Mouse (Mus musculus): Measurements from ENCODE around the gene Lrrfip2. TPM values are rescaled to one million over a fixed set of nuclear protein-coding genes. Genes with fewer than 3 reads are reported as not detected.

The Lrrfip2 gene
- total and polyA plus RNA-seq, 2 experiments from 2014 or later, result 73.9 to 86.6 TPM

DNA sequence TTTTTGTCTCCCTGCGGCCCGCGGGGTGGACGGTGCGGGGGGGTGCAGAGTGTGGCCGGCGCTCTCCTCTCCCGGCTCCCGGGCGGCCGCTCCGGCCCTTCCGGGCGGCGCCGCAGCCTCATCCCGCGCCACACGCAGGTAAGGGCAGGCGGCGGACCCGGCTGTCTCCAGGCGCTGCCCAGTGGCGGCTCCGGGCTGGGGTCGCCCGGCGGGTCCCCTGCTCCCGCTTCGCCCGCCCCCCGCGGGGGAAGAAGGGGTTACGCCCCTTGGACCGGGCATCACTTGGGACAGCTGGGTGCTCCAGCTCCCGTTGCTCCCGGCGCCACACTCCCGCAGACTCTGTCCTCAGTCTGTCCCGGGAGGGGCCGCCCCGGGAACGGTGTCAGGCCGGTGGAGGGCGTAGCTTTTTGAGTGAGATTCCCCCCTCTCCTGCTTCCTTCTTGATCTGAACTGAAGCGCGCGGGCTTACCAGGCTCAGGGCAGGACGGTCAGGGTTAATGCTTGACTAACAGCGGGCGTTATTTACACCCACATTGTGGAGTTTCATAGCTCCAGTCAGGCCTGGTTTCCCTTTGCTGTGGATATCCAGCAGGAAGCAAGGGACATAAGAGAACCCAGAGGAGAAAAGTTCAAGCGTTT, 979 bp downstream of the Lrrfip2 start:
- no peaks in the 10 kb centered on the region for H3K36me3 ChIP-seq (replicated peaks; ENCODE audit: control insufficient read depth, insufficient read depth, low read length)
- peak overlapping the region; percentile 95 for H3K27ac ChIP-seq (ENCODE audit: low read depth)
- H3K9me3 ChIP-seq (replicated peaks; ENCODE audit: control insufficient read depth, low read length), result no peaks in the 10 kb centered on the region
- under 1% methylated on average over 33 of the region's 52 CpGs for WGBS
- H3K4me1 ChIP-seq (ENCODE audit: control insufficient read depth, insufficient read depth), result peaks cover 44% of the 10 kb centered on the region
- TF ChIP-seq EP300 (IDR thresholded peaks at IDR 0.05; ENCODE audit: low read depth), result no peak
- no peak for TF ChIP-seq CTCF (IDR thresholded peaks at IDR 0.05; ENCODE audit: low read depth)
- H3K4me3 ChIP-seq (ENCODE audit: low read depth, low read length), result peak overlapping the region; percentile 80
- DNase-seq (ENCODE audit: low spot score) (peak; percentile 57), ATAC-seq (ENCODE audit: insufficient read depth, low read depth) (peak; percentile 50)
- H3K27me3 ChIP-seq (ENCODE audit: control insufficient read depth, insufficient read depth, low read length), result no peaks in the 10 kb centered on the region
- peak overlapping the region; percentile 92 for H3K9ac ChIP-seq (replicated peaks; ENCODE audit: low read depth, low read length)
- peak overlapping the region; percentile 89 for H3K4me2 ChIP-seq (ENCODE audit: low read depth, low read length)

DNA sequence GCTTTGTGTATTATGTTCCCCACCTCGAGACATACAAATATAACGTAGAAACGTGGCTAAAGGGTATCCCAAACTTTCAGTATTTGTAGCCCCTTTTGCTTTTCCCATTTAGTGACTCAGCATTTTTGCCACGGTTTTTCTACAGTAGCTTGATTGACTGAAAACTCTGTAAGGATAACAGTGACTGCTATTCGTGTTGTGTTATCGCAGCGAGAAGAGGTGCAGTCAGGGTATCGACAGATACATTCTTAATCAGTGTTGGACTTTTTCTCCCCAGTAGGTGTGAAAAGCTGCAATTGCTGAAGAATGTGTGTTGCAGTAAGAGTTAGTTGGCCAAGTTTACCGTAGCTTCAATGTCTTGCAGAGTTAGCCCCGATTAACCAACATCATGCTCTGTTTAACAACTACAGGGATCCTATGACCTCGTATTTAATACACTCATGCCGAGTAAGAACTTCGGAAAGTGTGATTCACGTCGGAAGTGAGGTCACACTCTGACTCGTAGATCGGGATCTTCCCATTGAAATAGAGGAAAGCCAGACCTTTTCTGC, 1.6 kb downstream of the Lrrfip2 start:
- H3K27me3 ChIP-seq (ENCODE audit: control insufficient read depth, insufficient read depth, low read length), result no peaks in the 10 kb centered on the region
- no peaks in the 10 kb centered on the region for H3K36me3 ChIP-seq (replicated peaks; ENCODE audit: control insufficient read depth, insufficient read depth, low read length)
- H3K9ac ChIP-seq (replicated peaks; ENCODE audit: low read depth, low read length), result peak overlapping the region; percentile 92
- peak overlapping the region; percentile 89 for H3K4me2 ChIP-seq (ENCODE audit: low read depth, low read length)
- H3K4me3 ChIP-seq (ENCODE audit: low read depth, low read length), result peak overlapping the region; percentile 80
- TF ChIP-seq EP300 (IDR thresholded peaks at IDR 0.05; ENCODE audit: low read depth) (no peak), CTCF (IDR thresholded peaks at IDR 0.05; ENCODE audit: low read depth) (no peak)
- ATAC-seq (ENCODE audit: insufficient read depth, low read depth) (peak; percentile 10; the same call in 1 of the 2 replicates), DNase-seq (ENCODE audit: low spot score) (peak; percentile 68)
- peaks cover 50% of the 10 kb centered on the region for H3K4me1 ChIP-seq (ENCODE audit: control insufficient read depth, insufficient read depth)
- 1% methylated on average over 17 of the region's 17 CpGs for WGBS
- H3K9me3 ChIP-seq (replicated peaks; ENCODE audit: control insufficient read depth, low read length), result no peaks in the 10 kb centered on the region
- peak overlapping the region; percentile 95 for H3K27ac ChIP-seq (ENCODE audit: low read depth)

DNA sequence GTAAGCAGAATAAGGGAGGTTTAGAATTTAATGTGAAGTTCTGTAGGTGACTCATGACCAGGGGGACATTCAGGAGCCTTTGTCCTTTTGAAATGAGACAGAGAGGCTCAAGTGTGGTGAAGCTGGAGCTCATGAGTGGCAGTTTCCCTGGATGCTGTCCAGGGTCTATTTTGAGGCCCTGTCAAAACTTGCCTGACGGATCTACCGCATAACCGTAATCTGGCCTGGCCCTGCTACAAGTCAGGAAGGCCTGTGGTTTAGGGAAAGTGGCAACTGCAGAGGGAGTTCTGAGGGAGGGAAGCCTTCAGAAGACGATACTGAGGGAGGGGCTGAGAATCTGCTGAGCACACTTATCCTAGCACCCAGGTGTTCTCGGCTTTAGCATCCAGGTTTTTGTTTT, 5.1 kb downstream of the Lrrfip2 start:
- H3K9me3 ChIP-seq (replicated peaks; ENCODE audit: control insufficient read depth, low read length), result no peaks in the 10 kb centered on the region
- H3K27ac ChIP-seq (ENCODE audit: low read depth), result peak overlapping the region; percentile 89
- no peak overlapping the region for H3K4me3 ChIP-seq (ENCODE audit: low read depth, low read length)
- H3K36me3 ChIP-seq (replicated peaks; ENCODE audit: control insufficient read depth, insufficient read depth, low read length), result no peaks in the 10 kb centered on the region
- H3K4me2 ChIP-seq (ENCODE audit: low read depth, low read length), result peak overlapping the region; percentile 20; the same call in 1 of the 2 replicates
- 17% methylated on average over 5 of the region's 5 CpGs for WGBS
- TF ChIP-seq CTCF (IDR thresholded peaks at IDR 0.05; ENCODE audit: low read depth) (no peak), EP300 (IDR thresholded peaks at IDR 0.05; ENCODE audit: low read depth) (0 out of 2 replicates have a peak, but pooled peaks have one; percentile 48)
- peak overlapping the region; percentile 35; the same call in 1 of the 2 replicates for H3K9ac ChIP-seq (replicated peaks; ENCODE audit: low read depth, low read length)
- ATAC-seq (ENCODE audit: insufficient read depth, low read depth), result peak; percentile 72
- DNase-seq (ENCODE audit: low spot score), result peak; percentile 89
- H3K27me3 ChIP-seq (ENCODE audit: control insufficient read depth, insufficient read depth, low read length), result no peaks in the 10 kb centered on the region
- H3K4me1 ChIP-seq (ENCODE audit: control insufficient read depth, insufficient read depth), result peaks cover 66% of the 10 kb centered on the region

DNA sequence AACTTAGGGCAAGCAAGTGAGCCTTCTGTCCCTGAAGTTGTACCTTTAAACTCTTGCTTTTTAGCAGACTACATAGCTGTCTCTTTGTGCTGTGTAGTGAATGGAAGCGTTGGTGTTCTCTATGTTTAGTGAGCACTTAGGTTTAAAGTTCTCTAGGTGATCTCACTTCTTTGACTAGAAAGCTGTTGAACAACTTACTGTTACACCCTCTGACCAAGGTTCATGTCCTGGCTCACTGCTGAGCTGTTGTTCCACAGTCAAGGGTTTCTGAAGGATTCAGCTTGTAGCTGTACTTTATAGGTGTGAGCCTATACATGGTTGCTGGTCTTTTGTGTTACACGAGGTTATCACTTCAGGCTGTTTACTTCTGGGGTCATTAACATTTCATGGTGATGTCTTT, 5.9 kb downstream of the Lrrfip2 start:
- no peak for DNase-seq (ENCODE audit: low spot score)
- H3K36me3 ChIP-seq (replicated peaks; ENCODE audit: control insufficient read depth, insufficient read depth, low read length), result no peaks in the 10 kb centered on the region
- ATAC-seq (ENCODE audit: insufficient read depth, low read depth), result no peak
- H3K4me3 ChIP-seq (ENCODE audit: low read depth, low read length), result no peak overlapping the region
- no peaks in the 10 kb centered on the region for H3K27me3 ChIP-seq (ENCODE audit: control insufficient read depth, insufficient read depth, low read length)
- H3K9ac ChIP-seq (replicated peaks; ENCODE audit: low read depth, low read length), result 0 out of 2 replicates have a peak overlapping the region, but pooled peaks have one; percentile 35
- no peaks in the 10 kb centered on the region for H3K9me3 ChIP-seq (replicated peaks; ENCODE audit: control insufficient read depth, low read length)
- TF ChIP-seq CTCF (IDR thresholded peaks at IDR 0.05; ENCODE audit: low read depth) (no peak), EP300 (IDR thresholded peaks at IDR 0.05; ENCODE audit: low read depth) (no peak)
- peak overlapping the region; percentile 89 for H3K27ac ChIP-seq (ENCODE audit: low read depth)
- peaks cover 69% of the 10 kb centered on the region for H3K4me1 ChIP-seq (ENCODE audit: control insufficient read depth, insufficient read depth)
- WGBS, result 38% methylated on average over 2 of the region's 2 CpGs
- H3K4me2 ChIP-seq (ENCODE audit: low read depth, low read length), result peak overlapping the region; percentile 20; the same call in 1 of the 2 replicates

DNA sequence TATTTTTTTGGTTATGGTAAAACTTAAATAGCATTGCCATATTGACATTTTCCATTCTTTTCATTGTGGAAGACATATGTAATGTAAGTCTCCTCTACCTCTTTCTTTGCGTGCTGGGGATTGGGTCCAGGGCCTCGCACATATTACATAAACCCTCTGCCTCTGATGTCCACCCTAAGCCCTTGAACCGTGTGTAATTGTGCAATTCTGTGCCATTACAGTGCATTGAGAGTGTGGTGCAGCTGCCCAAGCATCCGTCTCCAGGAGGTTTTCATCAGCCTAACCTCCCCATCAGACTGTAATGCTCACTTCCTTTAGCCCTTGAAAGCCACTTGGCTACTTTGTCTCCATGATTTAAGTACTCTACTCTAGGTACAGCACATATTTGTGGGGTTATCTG, 7.0 kb downstream of the Lrrfip2 start:
- peaks cover 70% of the 10 kb centered on the region for H3K4me1 ChIP-seq (ENCODE audit: control insufficient read depth, insufficient read depth)
- 79% methylated on average over 4 of the region's 4 CpGs for WGBS
- no peak overlapping the region for H3K27ac ChIP-seq (ENCODE audit: low read depth)
- H3K4me2 ChIP-seq (ENCODE audit: low read depth, low read length), result no peak overlapping the region
- H3K9ac ChIP-seq (replicated peaks; ENCODE audit: low read depth, low read length), result no peak overlapping the region
- no peaks in the 10 kb centered on the region for H3K27me3 ChIP-seq (ENCODE audit: control insufficient read depth, insufficient read depth, low read length)
- no peak overlapping the region for H3K4me3 ChIP-seq (ENCODE audit: low read depth, low read length)
- TF ChIP-seq CTCF (IDR thresholded peaks at IDR 0.05; ENCODE audit: low read depth) (no peak), EP300 (IDR thresholded peaks at IDR 0.05; ENCODE audit: low read depth) (no peak)
- H3K9me3 ChIP-seq (replicated peaks; ENCODE audit: control insufficient read depth, low read length), result no peaks in the 10 kb centered on the region
- no peak for ATAC-seq (ENCODE audit: insufficient read depth, low read depth)
- no peaks in the 10 kb centered on the region for H3K36me3 ChIP-seq (replicated peaks; ENCODE audit: control insufficient read depth, insufficient read depth, low read length)
- no peak for DNase-seq (ENCODE audit: low spot score)
